Mouse (Mus musculus) right cerebral cortex, adult 18-20 months (tissue): ENCODE measurements at regions not wholly inside any gene's neighbourhood (a gene's known extent, or its start where the extent isn't known, plus 50 kb on each side); places are given as distances from the start of the nearest gene placed in this dataset.
A peak's percentile ranks its signal among the peaks of the same experiment; 100 is the strongest.
"Not testable (repeated sequence)": the region's sequence is repeated elsewhere in the genome, so short reads cannot be mapped to it uniquely, and the experiment has no call there.

ENCODE experiments used
- DNase-seq: peaks from one replicate; pipeline ENCODE4 v3.0.0; 2022; ENCODE audit warnings: mixed read lengths

DNA sequence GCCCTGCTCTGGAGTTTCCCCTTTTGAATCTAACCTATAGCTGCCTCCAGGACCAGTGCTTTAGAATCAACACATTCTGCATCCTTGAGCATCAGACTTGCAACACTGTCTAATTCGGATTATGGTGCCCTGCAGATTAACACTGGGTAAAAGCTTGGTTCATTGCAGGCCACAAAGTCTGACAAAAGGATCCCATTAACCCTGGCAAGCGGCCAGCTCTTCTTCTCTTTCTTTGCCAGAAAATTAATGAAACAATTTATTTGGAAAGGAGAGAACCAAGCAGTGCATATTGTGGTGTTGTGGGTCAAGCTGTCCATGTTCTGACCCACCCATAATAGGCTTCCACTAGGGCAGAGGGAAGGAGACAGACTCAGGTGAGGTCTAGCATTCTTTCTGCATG, 58.2 kb upstream of the Spon1 start:
- DNase-seq = no peak

DNA sequence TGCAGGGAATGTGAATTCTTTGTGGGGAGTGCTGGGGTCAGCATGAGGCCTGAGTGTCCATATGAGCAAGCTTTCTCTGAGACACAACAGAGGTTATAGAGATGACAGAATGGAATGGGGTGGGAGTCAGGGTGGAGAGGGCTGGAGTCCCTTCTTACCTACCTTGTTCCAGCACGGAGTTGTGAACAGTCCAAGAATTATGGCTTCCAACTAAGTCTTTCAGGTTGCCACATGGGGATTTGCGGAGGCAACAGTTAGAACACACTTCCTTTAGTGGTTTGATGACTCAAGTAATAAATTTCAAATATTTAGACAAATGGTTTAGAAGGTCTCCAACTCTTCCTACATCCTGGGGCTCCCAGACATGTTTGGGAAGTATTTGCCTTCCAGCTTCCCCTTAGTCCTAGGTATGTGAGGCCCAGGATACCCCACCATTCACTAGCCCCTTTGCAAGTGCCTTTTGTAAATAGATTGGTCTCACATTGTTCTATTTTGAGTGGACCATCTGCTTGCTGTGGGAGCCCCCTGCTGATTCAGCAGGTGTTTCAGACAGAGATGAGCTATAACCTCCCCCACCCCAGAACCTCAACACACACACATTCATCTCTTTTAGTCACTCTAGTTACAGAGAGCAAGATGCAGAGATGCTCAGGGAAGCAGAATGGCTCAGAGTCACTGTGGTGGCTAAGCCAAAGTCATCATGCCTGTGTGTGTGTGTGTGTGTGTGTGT, 55.1 kb upstream of the Spon1 start:
- DNase-seq = peak; percentile 1

DNA sequence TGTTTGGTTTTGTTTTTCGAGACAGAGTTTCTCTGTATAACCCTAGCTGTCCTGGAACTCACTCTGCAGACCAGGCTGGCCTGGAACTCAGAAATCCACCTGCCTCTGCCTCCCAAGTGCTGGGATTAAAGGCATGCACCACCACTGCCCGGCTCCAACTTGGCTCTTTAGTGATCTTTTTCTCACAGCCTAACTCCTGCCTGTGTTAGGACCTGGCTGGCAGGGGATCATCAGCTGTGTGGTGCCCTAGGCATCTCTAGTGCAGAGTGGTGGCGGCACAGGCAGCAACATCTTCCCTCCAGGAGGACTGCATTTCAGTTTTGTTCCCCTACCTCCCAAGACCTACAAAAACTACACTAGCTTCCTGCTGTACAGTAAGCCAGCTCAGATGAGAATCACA, 54.4 kb upstream of the Spon1 start:
- not testable (repeated sequence) for DNase-seq
